Mouse (Mus musculus): ENCODE measurements at regions not wholly inside any gene's neighbourhood (a gene's known extent, or its start where the extent isn't known, plus 50 kb on each side); places are given as distances from the start of the nearest gene placed in this dataset.

DNA sequence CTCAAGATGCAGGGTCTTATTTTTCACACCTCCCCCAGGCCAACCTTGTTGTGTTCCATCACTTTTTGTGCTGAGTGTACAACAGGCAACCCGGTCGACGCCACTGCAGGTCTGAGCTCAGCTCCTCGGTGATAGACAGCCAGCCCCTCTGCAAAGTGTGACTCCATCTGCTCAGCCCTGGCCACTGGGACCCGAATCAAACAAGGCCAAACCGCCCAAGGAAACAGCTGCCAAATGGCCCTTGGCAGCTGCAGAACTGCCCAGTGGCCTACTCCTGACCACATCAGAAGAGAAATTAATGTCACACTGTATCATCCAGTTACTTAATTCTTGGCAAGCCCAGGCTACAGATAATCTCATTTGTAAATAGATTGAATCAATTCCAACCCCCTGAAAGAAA, 213.3 kb downstream of the Ppp4r2 start:
- TF ChIP-seq CTCF (IDR thresholded peaks at IDR 0.05; ENCODE audit: borderline replicate concordance, extremely low read depth, insufficient read depth, insufficient read length) (no peak), POLR2A (IDR thresholded peaks at IDR 0.05; ENCODE audit: borderline replicate concordance, extremely low read depth, insufficient read depth, insufficient read length, poor library complexity, severe bottlenecking) (no peak)

Data from brain, embryonic 14.5 days (tissue).